Mouse (Mus musculus): ENCODE measurements at regions not wholly inside any gene's neighbourhood (a gene's known extent, or its start where the extent isn't known, plus 50 kb on each side); places are given as distances from the start of the nearest gene placed in this dataset.
"Not testable (repeated sequence)": the region's sequence is repeated elsewhere in the genome, so short reads cannot be mapped to it uniquely, and the experiment has no call there.

DNA sequence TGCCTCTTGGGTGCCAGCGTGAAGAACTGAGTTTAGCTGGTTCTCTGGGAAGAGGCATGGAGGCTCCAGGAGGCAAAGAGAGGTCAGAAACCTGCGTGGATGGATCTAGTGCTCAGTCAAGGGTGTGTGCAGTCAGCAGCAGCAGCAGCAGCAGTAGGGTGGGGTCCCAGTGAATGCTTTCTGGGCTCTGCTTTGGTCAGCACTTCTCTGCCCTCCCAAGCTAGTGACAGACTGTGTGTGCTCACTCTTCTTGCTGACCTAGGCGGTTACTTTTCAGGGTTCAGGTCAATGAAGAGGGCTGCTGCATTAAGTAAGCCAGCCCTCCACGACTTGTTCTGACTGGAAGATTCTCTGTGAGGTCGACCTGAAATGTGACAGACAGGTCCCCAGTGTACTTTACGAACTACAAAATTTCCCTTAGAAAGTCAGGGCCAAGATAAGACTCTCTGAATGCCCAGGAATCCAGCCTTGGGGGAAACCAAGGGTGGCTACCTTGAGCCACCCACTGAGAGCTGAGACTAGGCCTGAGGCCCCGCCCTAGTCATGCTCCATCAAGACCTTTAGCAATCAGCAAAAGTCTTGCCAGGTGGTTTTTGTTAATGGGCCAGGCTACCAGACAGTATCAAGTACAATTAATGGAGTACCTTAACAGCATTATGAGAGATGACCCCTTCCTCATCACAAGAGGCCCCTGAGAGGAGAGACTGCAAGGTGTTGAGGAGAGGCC is 114.9 kb upstream of the Lemd2 start:
- DNase-seq (ENCODE audit: low spot score in 2 of 2) = no peak

DNA sequence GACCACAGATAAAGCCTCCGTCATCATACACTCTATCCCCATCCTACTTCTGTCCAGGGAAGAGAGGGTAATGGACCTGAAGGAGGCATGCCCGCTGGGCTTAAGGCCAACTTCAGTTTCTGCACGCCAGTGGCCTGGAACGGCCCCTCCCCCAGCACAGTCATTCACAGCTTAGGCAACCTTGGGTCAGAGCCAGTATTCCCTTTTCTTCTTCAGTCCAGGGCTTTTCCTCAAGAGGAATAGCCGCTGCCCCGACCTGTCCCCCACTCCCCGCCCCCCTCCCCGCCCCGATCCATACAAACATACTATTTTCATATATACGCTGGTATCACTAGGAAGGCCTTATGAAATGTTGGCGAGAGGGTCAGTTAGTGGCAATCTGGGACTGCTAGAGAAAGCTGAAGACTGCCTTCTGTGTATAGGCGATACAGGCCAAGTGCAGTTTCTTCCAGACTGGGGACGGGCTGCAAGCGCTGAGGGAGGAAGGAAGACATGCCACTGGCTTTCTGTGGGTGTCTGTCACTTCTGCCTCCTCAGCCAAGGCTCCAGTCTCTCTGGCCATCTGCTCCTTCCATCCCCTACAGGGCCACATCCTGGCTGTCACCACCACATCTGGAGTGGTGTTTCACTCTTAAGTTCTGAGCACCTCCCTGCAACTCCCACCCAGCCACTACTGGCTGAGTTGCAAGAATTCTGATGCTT is 113.5 kb upstream of the Lemd2 start:
- DNase-seq (ENCODE audit: low spot score in 2 of 2) = no peak

DNA sequence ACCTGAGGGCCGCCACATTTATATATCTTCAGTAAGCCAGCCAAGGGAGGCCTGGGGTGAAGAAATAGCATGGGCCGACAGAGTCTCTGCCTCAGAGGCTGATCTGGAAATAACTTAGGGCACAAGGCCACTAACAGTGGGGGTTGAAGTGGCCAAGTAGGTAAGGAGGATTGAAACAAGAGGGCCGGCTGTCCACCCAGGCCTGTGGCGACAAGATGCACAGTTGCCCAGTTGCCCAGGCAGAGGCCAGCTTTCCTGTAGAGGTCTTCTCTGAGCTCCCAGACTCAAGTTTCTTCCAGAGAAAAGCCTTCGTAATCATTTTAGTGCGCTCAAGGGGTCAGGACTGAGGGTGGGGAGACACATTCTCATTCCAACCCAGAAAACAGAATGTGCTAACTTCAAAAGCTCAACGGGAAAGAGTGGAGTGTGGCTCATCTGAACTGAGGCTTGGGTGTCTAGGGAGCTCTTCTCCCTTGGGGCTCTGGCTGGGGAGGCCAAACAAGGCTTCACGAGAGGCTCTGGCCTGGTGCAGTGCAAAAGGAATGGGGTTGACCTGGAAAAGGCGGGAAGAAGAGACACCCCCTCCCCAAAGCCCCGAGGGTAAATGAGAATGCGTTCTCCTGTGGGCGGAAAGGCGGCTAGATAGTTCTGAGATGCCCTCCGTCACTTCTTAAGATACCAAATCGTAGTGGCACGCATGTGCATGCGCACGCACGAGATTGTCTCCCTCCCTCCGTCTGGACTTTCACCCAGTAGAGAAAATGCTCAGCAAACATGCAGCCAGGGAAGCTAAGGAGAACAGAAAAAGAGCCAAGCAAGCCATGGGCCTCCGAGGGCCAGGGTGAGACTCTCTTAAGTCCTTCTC is 112.7 kb upstream of the Lemd2 start:
- no peak for DNase-seq (ENCODE audit: low spot score in 2 of 2)

DNA sequence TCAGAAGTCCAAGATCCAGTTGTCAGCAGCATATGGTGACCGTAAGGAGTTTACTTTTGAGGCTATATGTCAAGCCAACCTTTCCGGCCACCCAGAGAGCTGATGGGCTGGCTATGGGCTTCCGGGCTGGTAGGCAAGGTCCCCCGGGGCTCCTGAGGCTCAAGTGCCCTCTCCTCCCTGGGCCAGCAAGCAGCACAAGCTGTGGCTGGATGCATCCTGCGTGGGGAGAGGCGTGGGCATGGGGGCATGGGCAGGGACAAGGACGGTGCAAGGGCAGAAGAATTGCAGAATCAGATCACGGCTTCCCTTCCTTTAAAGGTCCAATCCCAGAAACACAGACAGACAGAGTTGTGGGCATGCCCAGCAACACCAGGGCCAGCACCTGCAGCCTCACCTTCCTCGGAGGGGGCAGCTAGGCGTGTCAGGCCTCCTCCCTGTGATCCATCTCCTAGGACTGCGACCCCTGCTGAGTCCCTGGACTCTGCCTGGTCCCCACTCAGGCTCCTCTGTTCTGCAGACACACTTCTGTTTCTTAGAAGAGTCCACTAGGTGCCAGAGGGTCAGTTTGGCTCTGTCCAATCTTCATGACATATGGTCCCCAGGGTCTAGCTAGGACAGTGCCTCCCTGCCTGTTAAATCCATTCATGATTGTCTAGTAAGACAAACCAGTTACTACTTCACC is 111.8 kb upstream of the Lemd2 start:
- no peak for DNase-seq (ENCODE audit: low spot score in 2 of 2)

DNA sequence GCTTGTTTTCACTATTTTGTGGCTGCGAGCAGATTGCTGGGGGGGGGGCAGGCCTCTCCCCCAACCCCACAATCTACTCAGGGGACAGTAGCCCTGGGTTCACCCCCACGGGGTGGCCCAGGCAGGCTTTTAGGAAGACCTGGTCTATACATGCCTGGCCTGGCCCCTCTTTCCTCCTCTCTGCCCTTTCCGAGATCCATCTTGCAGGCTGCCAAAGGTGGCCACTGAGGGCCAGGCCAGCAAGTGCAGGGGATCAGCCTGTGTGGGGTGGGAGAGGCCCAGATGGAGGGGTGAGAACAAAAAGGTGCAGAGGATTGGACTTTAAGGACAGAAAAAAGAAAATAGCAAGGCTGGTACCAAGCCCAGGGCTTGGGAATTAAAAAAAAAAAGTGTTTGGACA is 111.2 kb upstream of the Lemd2 start:
- no peak for DNase-seq (ENCODE audit: low spot score in 2 of 2)

DNA sequence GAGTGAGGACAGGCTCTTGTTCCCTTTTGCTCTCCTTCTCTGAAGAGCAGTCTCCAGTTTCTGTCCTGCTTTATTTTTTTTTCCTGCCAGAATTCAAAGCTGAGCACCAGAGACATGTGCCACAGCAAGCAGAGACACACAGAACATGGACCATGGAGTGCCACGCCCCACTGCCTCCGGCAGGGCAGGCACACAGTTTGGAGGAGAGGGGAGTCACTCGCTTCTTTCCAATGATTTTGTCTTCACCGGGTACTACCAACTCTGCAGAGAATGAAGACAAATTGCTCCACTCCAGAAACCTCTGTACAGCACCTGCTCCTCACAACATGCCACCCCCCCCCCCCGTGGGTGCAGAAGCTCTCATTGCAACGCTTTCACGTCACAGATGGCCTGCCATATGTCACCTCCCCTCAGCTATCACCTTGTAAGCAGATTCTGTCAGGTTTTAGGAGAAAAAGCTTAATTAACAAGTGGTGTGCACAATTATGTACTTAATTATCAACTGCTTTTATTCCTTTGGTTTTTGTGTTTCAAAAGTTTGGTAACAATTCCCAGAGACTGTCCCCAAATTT is 110.6 kb upstream of the Lemd2 start:
- DNase-seq (ENCODE audit: low spot score in 2 of 2) = no peak

DNA sequence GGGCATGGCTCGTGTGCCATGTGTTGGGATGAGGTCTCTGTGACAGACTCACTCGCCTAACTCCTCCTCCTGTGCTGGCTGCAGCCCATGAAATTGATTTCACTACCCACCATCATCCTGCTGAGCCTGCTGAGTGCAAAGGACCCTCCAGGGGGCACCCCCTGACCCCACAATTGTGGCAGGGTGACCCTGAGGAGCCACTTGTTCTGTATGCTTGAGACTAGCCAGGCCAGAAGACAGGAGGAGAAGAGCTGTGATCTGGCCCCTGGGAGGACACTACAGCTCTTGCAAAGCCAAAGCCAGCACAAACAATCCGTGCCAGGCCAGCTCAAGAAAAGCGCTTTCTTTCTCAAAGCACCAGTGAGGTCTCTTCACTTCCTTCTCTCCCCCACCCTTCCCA is 104.7 kb upstream of the Lemd2 start:
- no peak for DNase-seq (ENCODE audit: low spot score in 2 of 2)

DNA sequence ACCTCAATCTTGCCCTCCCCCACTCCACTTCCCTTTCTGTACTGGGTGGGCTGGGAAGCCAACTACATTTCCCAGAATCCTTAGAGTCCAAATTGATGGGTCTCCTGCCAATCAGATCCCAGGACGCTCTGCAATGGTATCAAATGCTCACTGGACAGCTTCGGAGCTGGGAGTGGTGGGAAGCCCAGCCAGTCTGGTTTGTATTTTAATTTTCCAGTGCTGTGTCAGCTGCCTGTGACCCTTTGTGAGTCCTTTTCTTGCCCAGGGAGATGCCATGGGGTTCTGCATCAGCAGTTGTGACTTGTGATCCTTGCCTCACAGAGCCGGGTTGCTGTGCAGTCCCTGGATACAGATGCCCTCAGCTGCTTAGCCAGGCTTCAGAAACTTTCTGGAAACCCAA is 100.6 kb upstream of the Lemd2 start:
- no peak for DNase-seq (ENCODE audit: low spot score in 2 of 2)

DNA sequence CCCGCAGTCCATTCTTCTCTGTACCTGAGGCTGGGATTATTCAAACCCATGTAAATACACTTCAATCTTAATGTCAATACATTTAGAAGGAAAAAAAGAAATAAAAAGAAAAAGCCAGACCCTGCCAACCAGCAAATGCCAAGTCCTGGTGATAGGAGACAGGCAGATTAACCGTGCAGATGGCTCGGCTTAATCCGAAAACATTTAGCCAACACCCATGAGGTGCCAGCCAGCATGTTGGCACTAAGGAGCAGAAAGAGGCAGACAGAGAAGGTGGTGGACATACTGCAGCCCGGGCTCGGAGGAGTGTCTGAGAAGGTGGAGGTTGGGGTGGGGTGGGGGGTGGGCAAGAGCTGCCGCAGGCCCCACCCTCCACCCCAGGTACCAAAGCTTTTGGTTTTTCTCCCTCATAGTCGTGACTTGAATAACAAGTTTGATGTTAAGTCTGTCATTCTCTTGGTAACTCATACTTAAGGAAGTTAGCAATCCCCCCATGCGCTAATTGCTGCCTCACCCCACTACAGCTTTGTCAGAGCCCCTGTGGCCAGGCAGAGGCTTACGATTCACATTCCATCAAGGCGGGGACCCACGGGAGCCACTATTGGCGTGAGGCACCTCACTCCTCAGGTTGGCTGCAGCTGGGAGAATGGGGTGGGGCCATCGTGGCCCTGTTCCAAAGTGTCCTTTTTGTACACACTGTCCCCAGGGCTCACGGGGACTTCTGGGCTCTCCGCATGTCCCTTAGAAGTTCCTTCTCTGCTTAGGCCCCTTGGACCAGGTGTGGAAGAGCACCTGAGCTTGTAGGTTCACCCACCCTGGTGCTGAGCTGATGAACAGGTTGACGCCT is 99.6 kb upstream of the Lemd2 start:
- DNase-seq (ENCODE audit: low spot score in 2 of 2) = no peak

DNA sequence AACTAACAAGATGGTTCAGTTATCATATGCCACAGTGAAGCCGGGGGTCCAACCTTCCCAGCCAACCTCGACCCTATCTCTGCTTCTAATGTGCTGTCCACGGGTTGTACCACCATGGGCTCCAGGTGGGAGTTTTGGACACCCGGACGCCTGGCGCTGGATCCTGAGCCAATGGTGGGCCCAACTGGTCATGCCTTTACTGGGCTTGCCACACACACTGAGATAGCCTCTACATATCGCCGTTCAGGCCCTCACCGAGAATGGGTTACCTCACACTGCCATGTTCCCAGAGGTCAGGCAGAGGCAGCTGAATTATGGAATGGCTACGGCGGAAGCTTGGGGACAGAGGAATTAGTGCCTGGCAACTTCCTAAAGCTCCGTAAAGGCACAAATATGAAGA is 98.8 kb upstream of the Lemd2 start:
- no peak for DNase-seq (ENCODE audit: low spot score in 2 of 2)

DNA sequence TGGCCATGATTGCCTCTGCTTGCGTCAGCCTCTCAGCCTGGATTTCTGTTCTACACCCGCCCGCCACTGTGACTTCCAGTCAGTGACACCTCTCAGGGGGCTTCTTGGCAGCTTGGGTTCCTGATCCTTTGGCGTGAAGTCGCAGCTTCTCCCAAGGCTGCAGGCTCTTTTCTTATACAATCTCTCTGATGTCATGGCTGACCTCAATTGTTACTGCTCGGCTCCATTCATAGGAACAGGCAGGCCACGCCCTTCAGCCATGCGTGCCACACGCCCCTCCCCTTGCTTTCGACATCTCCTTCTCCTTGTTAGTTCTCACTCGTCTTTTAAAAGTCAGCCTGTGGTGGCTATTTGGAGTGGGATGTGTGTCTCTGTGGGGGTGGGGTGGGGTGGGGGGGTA is 97.1 kb upstream of the Lemd2 start:
- DNase-seq (ENCODE audit: low spot score in 2 of 2) = no peak

DNA sequence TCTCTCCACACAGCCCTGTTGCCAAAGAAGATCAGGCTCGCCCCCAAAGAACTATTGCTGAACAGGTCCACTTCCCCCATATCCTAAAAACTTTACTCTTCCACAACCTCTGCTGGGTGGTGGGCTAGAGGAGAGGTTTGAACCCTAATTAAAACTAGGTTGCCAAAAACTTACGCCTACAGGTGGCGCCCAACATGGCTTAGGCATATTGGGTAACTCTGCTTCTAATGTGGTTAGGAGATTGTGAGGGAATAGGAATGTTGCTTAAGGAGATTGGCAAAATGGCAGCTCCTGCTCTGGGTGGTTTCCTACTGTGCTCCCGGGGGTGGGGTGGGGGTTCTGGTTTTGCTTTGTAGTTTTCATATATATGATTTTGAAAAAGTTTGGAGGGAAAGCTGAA is 95.0 kb upstream of the Lemd2 start:
- no peak for DNase-seq (ENCODE audit: low spot score in 2 of 2)

DNA sequence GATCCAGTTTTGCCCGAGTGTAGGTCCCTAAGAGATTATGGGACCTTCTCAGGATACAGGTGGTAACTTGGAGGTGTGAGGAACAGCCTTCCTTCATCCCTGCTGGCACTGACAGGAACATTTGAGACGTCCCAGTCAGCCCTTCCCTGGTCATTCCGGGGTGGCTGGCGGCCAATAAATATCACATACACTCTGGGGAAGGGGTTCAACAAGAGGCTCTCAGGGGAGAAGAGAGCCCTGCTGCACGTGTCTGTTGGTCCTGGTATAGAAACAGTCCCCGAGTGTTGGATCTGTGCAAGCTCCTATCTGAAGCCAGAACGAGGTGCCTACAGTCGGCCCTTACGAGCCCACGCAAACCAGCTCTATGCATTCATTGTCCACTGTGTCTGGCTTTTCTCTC is 94.1 kb upstream of the Lemd2 start:
- no peak for DNase-seq (ENCODE audit: low spot score in 2 of 2)

DNA sequence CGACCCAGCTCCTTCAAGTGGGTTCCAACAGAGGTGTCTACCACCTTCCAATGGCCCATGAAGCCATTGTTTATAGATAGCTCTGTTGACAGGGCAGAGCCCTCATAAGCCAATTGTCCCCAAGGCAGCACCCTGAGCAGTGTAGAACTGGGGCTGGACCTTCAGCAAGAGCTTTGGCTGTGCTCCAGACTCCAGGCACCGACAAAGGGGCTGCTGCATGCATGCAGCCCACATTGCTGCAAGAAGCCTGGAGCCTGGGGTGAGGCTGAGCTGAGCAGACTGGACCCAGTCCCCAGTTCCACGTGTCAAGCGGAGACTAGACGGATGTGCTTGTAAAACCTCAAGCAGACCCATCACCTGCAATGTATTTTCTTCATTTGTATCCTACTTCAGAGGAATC is 91.9 kb upstream of the Lemd2 start:
- DNase-seq (ENCODE audit: low spot score in 2 of 2) = no peak

DNA sequence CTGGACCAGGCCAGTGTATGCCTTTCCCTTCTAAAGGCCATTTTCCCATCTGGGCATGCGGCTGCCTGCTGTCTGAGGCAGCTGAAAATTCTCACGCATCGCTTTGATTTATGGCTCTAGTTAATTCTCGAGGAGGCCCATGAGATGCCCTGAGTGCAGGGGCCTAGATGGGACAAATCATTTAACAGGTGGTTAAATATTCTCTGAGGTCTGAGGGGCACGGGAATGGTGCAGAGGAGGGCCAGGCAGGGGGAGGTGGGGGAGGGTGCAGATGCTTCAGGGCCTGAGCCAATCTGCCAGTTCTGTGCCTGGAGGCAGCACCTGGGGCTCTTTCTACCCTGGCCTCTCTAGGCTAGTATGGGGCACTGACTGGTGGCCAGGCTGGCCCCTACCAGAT is 89.9 kb upstream of the Lemd2 start:
- DNase-seq (ENCODE audit: low spot score in 2 of 2) = no peak

DNA sequence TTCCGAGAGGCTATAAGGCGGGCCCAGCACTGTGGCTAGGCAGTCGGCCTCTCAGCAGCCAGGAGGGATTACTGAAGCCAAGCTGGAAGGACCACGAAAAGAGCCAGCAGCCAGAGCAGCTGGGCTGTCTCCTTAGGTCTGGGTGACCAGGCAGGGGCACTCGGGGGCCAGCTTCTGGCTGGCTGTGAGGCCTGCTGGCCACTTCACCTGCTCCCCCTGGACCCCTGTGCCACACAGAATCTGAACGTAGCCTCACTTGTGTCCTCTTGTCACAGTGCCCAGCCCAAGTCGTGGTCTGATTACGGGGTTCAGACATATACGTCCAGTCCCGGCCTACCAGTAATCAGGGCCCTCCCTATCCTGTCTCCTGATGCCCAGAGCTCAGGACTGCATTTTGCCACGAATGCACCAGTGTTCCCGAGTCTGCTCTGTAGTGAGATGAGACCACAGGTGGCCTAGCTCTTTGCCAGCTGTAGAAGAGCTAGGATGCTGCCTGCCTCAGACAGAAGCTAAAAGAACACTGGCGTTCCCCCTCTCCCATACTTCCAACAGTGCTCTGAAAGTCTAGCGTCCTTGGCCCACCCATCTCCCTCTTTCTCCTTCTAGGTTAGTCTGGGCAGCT is 89.4 kb upstream of the Lemd2 start:
- no peak for DNase-seq (ENCODE audit: low spot score in 2 of 2)

DNA sequence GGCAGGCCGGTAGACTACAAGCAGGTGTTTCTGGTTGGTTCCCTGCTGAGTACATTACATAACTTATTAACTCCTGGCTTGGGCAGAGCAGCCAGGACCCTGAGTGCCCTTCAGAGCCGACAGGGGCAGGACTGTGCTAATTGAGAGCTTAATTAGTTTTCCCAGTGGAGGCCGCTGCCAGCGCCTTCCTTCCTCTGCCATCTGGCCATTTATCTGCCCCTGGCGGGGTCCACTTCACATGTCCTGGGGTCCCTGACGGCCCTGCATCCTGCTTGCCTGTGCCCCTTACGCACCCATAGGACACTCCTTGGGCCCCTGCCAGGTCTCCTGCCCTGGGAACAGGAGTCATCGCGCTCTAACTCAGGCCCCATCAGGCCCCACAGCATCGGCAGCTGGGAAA is 87.4 kb upstream of the Lemd2 start:
- DNase-seq (ENCODE audit: low spot score in 2 of 2) = no peak

DNA sequence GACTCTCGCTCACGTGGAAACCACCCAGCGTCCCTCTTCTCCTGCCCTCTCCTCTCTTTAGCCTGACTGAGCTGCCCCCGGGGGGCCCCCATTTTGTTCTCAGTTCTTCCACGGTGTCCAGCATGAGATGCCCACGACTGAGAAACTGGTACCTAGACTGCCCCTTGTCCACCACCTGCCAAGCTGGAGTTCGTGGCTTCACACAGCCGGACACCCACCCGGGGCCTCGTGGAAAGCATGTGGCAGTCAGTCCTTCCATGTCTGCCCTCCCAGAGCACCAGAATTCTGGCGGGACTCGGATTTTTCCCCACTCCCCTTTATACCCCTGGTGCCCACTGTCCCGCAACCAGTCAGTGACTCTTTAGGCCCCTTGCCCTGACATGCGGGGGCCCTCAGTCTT is 86.9 kb upstream of the Lemd2 start:
- DNase-seq (ENCODE audit: low spot score in 2 of 2) = no peak

DNA sequence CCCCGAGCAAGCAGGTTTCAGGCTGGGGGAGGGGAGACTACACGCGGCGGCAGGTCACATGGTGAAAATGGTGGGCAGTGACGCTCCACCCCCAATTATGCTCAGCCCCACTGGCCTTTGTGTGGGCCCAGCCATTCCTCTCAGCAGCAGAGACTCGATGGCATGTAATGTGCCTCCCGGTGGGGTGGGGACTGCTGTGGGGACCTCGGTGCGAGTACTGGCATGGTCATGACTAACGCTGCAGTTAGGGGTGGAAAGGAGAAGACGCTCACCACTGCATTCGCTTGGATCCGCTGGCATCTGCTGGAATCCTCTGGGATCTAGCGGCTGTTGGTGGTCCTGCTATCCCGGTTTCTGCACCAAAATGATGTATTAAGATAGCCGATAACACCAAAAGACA is 86.0 kb upstream of the Lemd2 start:
- DNase-seq (ENCODE audit: low spot score in 2 of 2) = no peak

DNA sequence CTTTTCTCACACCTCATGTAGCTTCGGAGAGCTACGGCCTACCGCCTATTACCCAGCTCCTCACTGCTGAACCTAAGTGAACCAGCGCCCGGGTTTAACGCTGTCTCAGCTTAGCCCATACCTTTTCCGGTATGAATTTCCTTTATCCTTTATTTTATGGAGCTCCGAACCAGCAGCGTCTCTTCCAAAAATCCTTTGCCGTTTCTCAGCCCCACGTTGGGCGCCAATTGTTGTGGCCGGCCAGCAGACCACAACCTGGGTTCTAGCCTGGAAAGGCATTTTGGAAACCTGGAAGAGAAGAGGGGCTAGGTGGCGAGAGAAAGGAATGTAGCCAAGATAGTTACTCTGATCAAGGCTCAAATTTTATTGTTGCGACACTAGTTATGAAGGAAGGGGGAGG is 85.5 kb upstream of the Lemd2 start:
- DNase-seq (ENCODE audit: low spot score in 2 of 2) = not testable (repeated sequence)

Data from spleen, postnatal 36 days (tissue).